Mouse (Mus musculus): ENCODE data around the gene Evx2.

Evx2 gene

GRCm38 (mm10) chr2:74620368-74620767 lies 39.0 kb downstream of the Evx2 start:
- DNase-seq (ENCODE audit: low spot score), result no peak

GRCm38 (mm10) chr2:74619676-74620246 lies 39.6 kb downstream of the Evx2 start:
- DNase-seq (ENCODE audit: low spot score), result no peak

- no peak for DNase-seq (ENCODE audit: low spot score)
Measured at GRCm38 (mm10) chr2:74617706-74618105, 41.7 kb downstream of the Evx2 start.

- no peak for DNase-seq (ENCODE audit: low spot score)
Measured at GRCm38 (mm10) chr2:74611406-74611805, 48.0 kb downstream of the Evx2 start.

GRCm38 (mm10) chr2:74609350-74609749 lies 50.0 kb downstream of the Evx2 start:
- DNase-seq (ENCODE audit: low spot score), result no peak

- no peak for DNase-seq (ENCODE audit: low spot score)
Measured at GRCm38 (mm10) chr2:74606087-74606760, 53.1 kb downstream of the Evx2 start.

GRCm38 (mm10) chr2:74604011-74604410 lies 55.3 kb downstream of the Evx2 start:
- no peak for DNase-seq (ENCODE audit: low spot score)

All from testis, postnatal 10 days (tissue).